Mouse (Mus musculus) kidney, embryonic 16.5 days (tissue): ENCODE data around the gene Mycbpap. TPM values are rescaled to one million over a fixed set of nuclear protein-coding genes. Genes with fewer than 3 reads are reported as not detected.
A peak's percentile ranks its signal among the peaks of the same experiment; 100 is the strongest.

Source experiments
- ATAC-seq: fragments of 200-750 bp; cut with Nextera tagmentation; 2 replicates; pipeline ENCODE4 v1.8.0; 2017; ENCODE audit warnings: moderate TSS enrichment; ENCODE audit not compliant: low FRiP score, low TSS enrichment
- H3K27ac ChIP-seq: fragments of 300-500 bp; sonication (generic); 2 replicates; pipeline ENCODE4 v1.5.1; 2014; ENCODE audit warnings: low read length
- H3K27me3 ChIP-seq: fragments of 300-500 bp; sonication (generic); 2 replicates; pipeline ENCODE4 v1.6.1; 2014; ENCODE audit warnings: low read length, control low read depth, mixed read lengths; ENCODE audit not compliant: insufficient read depth
- H3K36me3 ChIP-seq: fragments of 300-500 bp; sonication (generic); 2 replicates; pipeline ENCODE4 v1.6.1; 2014; ENCODE audit warnings: low read length, control low read depth, mixed read lengths; ENCODE audit not compliant: insufficient read depth
- H3K4me1 ChIP-seq: fragments of 300-500 bp; sonication (generic); 2 replicates; pipeline ENCODE4 v1.6.1; 2014; ENCODE audit warnings: low read length, control low read depth, mixed read lengths; ENCODE audit not compliant: insufficient read depth
- H3K4me2 ChIP-seq: fragments of 300-500 bp; sonication (generic); replicated peaks from 2 replicates; pipeline ENCODE4 v1.6.1; 2014; ENCODE audit warnings: low read depth, low read length
- H3K4me3 ChIP-seq: fragments of 300-500 bp; sonication (generic); 2 replicates; pipeline ENCODE4 v1.5.1; 2014; ENCODE audit warnings: mild to moderate bottlenecking, low read length
- H3K9ac ChIP-seq: fragments of 300-500 bp; sonication (generic); replicated peaks from 2 replicates; pipeline ENCODE4 v1.6.1; 2014; ENCODE audit warnings: low read length
- H3K9me3 ChIP-seq: fragments of 300-500 bp; sonication (generic); 2 replicates; pipeline ENCODE4 v1.6.1; 2016; ENCODE audit warnings: low read length, control low read depth
- WGBS: fragments of 180-500 bp; shearing (Covaris S2); extraction: QIAGEN DNeasy Blood & Tissue Kit; methylation state at CpG from one replicate; pipeline ENCODE4 v1.1.7; 2014; 5-methylcytosine and 5-hydroxymethylcytosine counted together
- polyA plus RNA-seq: library from polyadenylated mRNA; unstranded; fragments of >200 nt; fragmentation: Nextera tagmentation; extraction: Ambion mirVana; gene quantifications from 2 replicates; pipeline ENCODE4 v1.2.1, GENCODE M21; 2015

Mycbpap gene
- polyA plus RNA-seq, 1 experiment from 2014 or later = 5.1 TPM

DNA sequence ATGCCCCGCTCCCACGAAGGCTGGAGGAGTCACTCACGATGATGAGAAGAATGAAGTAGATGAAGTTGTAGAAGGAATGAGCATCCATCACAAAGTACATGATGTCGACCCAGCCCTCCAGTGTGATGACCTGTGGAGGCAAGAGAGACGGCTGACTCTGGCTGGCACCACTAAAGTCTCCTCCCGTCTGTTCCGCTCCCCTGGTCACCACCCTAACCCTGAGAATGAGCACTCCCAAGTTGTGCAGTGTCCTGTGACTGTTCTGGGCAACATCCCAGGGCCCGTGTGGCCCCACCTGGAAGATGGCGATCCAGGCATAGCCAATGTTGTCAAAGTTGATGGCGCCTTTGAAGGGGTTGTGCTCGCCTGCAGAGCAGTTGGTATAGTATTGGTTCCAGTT lies 59.7 kb downstream of the Mycbpap start:
- no peak overlapping the region for H3K4me2 ChIP-seq
- H3K4me3 ChIP-seq = no peak overlapping the region
- H3K36me3 ChIP-seq = no peaks in the 10 kb centered on the region
- peak; percentile 75 for ATAC-seq
- H3K27me3 ChIP-seq = no peaks in the 10 kb centered on the region
- H3K9ac ChIP-seq = no peak overlapping the region
- peaks cover 30% of the 10 kb centered on the region for H3K4me1 ChIP-seq
- H3K27ac ChIP-seq = peak overlapping the region; percentile 7; the same call in 1 of the 2 replicates
- no peaks in the 10 kb centered on the region for H3K9me3 ChIP-seq
- 57% methylated on average over 11 of the region's 11 CpGs for WGBS

DNA sequence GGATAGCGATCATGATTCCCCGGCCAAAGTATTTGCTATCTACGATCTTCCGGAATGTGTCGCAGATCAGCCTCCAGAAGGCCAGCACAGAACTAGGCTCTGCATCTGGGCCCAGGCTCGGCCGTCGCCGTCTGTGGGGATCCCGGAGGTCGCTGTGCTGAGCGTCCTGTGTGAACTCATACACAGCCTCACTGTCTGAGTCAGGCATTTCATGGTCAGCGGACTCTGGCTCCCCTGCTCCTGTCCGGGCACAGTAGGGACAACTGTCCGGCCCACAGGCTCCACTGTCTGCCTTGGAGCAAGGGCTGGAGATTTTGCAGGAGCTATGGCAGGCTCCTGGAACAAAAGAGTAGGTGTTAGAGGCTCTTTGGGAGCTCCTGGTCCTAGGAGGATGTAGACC lies 64.5 kb downstream of the Mycbpap start:
- Histone ChIP-seq H3K27me3 (no peaks in the 10 kb centered on the region), H3K4me3 (no peak overlapping the region), H3K4me1 (peaks cover 31% of the 10 kb centered on the region), H3K36me3 (no peaks in the 10 kb centered on the region), H3K27ac (no peak overlapping the region), H3K9ac (no peak overlapping the region), H3K9me3 (no peaks in the 10 kb centered on the region), H3K4me2 (no peak overlapping the region)
- 76% methylated on average over 15 of the region's 15 CpGs for WGBS
- no peak for ATAC-seq

DNA sequence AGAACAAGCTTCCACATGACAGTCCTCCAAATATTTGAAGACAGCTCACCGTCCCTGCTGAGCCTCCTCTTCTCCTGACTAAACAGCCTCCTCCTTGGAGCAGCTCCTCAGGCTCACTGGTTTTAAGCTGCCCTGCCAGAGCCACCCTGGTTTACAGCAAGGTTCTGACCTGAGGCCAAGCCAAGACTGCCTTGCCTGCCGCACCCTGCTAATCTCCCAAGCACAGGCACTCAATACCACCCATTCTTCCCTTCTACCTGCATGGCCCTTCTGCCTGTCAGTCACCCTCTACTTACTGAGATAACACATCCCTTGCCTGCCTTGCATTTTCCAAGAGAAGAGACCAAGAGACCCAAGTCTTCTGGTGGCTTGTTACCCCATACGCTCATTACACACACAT lies 65.2 kb downstream of the Mycbpap start:
- Histone ChIP-seq H3K27ac (no peak overlapping the region), H3K36me3 (no peaks in the 10 kb centered on the region), H3K9ac (no peak overlapping the region), H3K4me3 (no peak overlapping the region), H3K9me3 (no peaks in the 10 kb centered on the region), H3K4me2 (no peak overlapping the region), H3K27me3 (no peaks in the 10 kb centered on the region), H3K4me1 (peaks cover 30% of the 10 kb centered on the region)
- no peak for ATAC-seq
- WGBS = 85% methylated on average over 3 of the region's 3 CpGs

DNA sequence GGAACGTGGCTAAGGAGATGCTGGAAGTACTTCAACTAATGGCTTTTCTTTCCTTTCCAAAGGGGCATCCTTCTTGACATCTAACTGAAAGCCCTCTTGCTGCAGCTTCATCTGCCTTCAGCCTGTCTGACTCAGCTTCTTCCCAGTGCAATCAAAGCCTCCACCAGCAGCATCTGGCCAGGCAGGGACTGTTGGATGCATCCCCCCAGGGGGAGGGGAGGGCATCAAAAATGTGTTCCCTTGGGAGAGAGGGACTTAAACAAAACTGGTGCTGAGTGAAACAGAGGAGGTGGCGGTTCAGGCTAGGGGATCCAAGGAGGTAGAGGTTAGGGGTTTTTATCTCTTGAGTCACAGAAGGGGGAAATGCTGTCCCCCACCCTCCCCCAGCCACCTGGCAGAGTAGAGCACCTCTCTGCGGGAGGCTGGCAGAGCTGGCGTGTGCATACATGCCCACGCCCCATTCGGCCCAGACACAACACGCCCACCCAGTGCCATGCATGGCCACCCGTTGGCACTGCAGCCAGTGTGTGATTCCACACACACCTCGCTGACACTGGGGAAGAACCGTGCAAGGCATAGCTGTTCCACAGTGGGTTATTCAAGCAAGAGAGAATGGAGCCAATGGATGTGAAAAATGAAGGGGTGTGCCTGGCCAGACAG lies 66.3 kb downstream of the Mycbpap start:
- H3K4me2 ChIP-seq = no peak overlapping the region

DNA sequence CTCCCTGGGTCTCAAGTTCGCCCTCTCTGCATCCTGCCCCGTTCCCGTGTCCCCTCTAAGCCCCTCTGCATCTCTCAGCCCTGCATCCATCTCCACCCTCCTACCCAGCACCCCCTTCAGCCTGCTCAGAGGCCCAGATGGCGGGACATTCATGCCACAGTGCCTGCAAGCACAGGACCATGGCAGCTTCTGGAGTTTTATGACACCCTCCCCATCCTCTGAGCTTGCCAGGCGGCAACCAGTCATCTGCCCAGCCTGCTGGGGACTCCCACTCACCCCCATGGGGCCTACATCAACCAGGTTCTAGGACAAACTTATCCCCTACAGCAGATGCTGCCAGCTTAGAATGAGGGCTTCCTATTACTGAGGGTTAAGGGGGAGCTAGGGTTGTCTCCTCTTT lies 66.8 kb downstream of the Mycbpap start:
- Histone ChIP-seq H3K4me3 (no peak overlapping the region), H3K4me2 (no peak overlapping the region), H3K36me3 (no peaks in the 10 kb centered on the region), H3K9me3 (no peaks in the 10 kb centered on the region), H3K9ac (no peak overlapping the region), H3K27ac (no peak overlapping the region), H3K27me3 (no peaks in the 10 kb centered on the region), H3K4me1 (peaks cover 34% of the 10 kb centered on the region)
- 50% methylated on average over 5 of the region's 5 CpGs for WGBS
- ATAC-seq = no peak

More for the DNA sequence above, 66.3 kb downstream of the Mycbpap start:
- Histone ChIP-seq H3K27ac (no peak overlapping the region), H3K9ac (no peak overlapping the region), H3K4me3 (no peak overlapping the region), H3K9me3 (no peaks in the 10 kb centered on the region), H3K36me3 (no peaks in the 10 kb centered on the region), H3K4me1 (peaks cover 34% of the 10 kb centered on the region), H3K27me3 (no peaks in the 10 kb centered on the region)
- no peak for ATAC-seq
- 66% methylated on average over 10 of the region's 10 CpGs for WGBS

Other genes starting within 250 kb of the Mycbpap start
- not detected in 2 replicates for gene Gm21885, start 239.9 kb downstream of the Mycbpap start, polyA plus RNA-seq
- 99.5 and 112 TPM in 2 replicates for gene Luc7l3, start 199.8 kb downstream of the Mycbpap start, polyA plus RNA-seq
- 11.2 and 11.5 TPM in 2 replicates for gene Ankrd40, start 193.7 kb downstream of the Mycbpap start, polyA plus RNA-seq
- gene Abcc3, start 128.7 kb downstream of the Mycbpap start, polyA plus RNA-seq = 5.0 and 7.0 TPM in 2 replicates
- 10.2 and 10.3 TPM in 2 replicates for gene Cacna1g, start 47.5 kb downstream of the Mycbpap start, polyA plus RNA-seq
- gene Spata20, start 35.6 kb downstream of the Mycbpap start, polyA plus RNA-seq = 0.19 and 0.37 TPM in 2 replicates
- gene Epn3, start 21.8 kb downstream of the Mycbpap start, polyA plus RNA-seq = 23.4 and 28.2 TPM in 2 replicates
- gene Rsad1, start 27.5 kb upstream of the Mycbpap start, polyA plus RNA-seq = 4.3 and 6.1 TPM in 2 replicates
- 0.58 and 0.64 TPM in 2 replicates for gene Chad, start 43.3 kb upstream of the Mycbpap start, polyA plus RNA-seq
- 7.9 and 9.1 TPM in 2 replicates for gene Acsf2, start 80.1 kb upstream of the Mycbpap start, polyA plus RNA-seq
- gene Lrrc59, start 108.0 kb upstream of the Mycbpap start, polyA plus RNA-seq = 211 and 218 TPM in 2 replicates
- gene Mrpl27, start 132.0 kb upstream of the Mycbpap start, polyA plus RNA-seq = 141 and 148 TPM in 2 replicates
- 27.8 and 28.4 TPM in 2 replicates for gene Eme1, start 132.2 kb upstream of the Mycbpap start, polyA plus RNA-seq
- gene Xylt2, start 155.8 kb upstream of the Mycbpap start, polyA plus RNA-seq = 20.2 and 22.9 TPM in 2 replicates
- gene Gm11541, start 182.8 kb upstream of the Mycbpap start, polyA plus RNA-seq = 0.91 and 1.2 TPM in 2 replicates
- 0.39 and 0.40 TPM in 2 replicates for gene Cdc34b, start 220.0 kb upstream of the Mycbpap start, polyA plus RNA-seq